ENCODE assay signal across 11 mouse cellular contexts in the genomic region with DNA sequence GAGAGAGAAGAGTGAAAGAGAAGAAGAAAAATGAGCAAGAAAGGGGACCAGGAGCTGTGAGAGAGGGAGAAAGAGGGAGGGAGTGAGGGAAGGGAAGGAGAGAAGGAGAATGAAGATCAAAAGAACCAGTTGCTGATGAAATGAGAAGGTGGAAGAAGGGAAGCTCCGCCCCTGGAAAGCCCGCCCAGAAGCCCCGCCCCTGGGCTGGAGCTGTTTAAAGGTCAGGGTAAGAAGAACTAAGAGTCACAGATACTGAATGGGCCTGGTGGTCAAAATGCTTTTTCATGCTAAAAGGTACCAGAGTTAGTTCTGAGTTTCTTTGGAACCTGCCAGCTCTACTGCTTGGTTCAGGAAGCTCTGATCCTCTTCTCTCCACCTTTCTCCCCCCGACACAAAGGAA. TPM values are rescaled to one million over a fixed set of nuclear protein-coding genes. Genes with fewer than 3 reads are reported as not detected.
DNase-seq lines count a peak whose midpoint lies in the region; ATAC-seq and TF ChIP-seq lines count a peak whose summit lies in the region.
"Had no signal": no experiment of that assay in that cellular context is flagged by ENCODE, and none has a peak within 500 bp of the region (broad histone marks: within the 10 kb centered on the region; RNA-seq: fewer than 3 reads in every experiment).

No protein-coding gene starts in this region.

- peak; percentile 13 for DNase-seq in kidney, adult 9 months
- peak; percentile 15 for DNase-seq in embryonic facial prominence, embryonic 10.5 days (ENCODE audit: low spot score)
- peak; percentile 14 to 60 for DNase-seq in kidney, postnatal 36 days
- DNase-seq in stomach, postnatal 0 days (ENCODE audit: low spot score): peak; percentile 49
- no peak for DNase-seq in thymus, postnatal 14 days
- no peak for DNase-seq in right cerebral cortex, postnatal 10 days (ENCODE audit: low spot score in 2 of 2)
- DNase-seq: cerebellum, adult 9-11 months had no signal

- H3K9me3 ChIP-seq in kidney, embryonic 14.5 days (ENCODE audit: control insufficient read depth, low read length): no peaks in the 10 kb centered on the region
- H3K9me3 ChIP-seq in embryonic facial prominence, embryonic 10.5 days: no peaks in the 10 kb centered on the region
- H3K9me3 ChIP-seq in stomach, postnatal 0 days (ENCODE audit: control insufficient read depth, low read length): no peaks in the 10 kb centered on the region
- H3K9me3 ChIP-seq: hindbrain, embryonic 10.5 days had no signal

- no peak overlapping the region for H3K4me2 ChIP-seq in kidney, embryonic 14.5 days (replicated peaks; ENCODE audit: low read depth, low read length)
- H3K4me2 ChIP-seq in stomach, postnatal 0 days (replicated peaks; ENCODE audit: low read depth): no peak overlapping the region

- H3K9ac ChIP-seq in kidney, embryonic 14.5 days (ENCODE audit: low read depth, low read length): no peak overlapping the region
- no peak overlapping the region for H3K9ac ChIP-seq in stomach, postnatal 0 days (ENCODE audit: low read length)

- WGBS in kidney, embryonic 14.5 days: 15% methylated on average over 4 of the region's 4 CpGs
- WGBS in embryonic facial prominence, embryonic 10.5 days: 21% methylated on average over 4 of the region's 4 CpGs
- WGBS in stomach, postnatal 0 days: 39% methylated on average over 4 of the region's 4 CpGs

- no peak for TF ChIP-seq CTCF in stomach, postnatal 0 days (IDR thresholded peaks at IDR 0.05; ENCODE audit: low read depth)

- no peak for ATAC-seq in kidney, embryonic 14.5 days (ENCODE audit: low FRiP score, low TSS enrichment)
- ATAC-seq in stomach, postnatal 0 days (ENCODE audit: low FRiP score, low TSS enrichment): no peak
- no peak for ATAC-seq in erythroid progenitor cell, adult 5-6 weeks (replicated peaks; ENCODE audit: low FRiP score, poor library complexity, severe bottlenecking)

- no peak overlapping the region for H3K27ac ChIP-seq in kidney, embryonic 14.5 days (ENCODE audit: low read depth, low read length)
- peak overlapping the region; percentile 14; the same call in 1 of the 2 replicates for H3K27ac ChIP-seq in embryonic facial prominence, embryonic 10.5 days (replicated peaks)
- no peak overlapping the region for H3K27ac ChIP-seq in stomach, postnatal 0 days (replicated peaks)
- H3K27ac ChIP-seq: hindbrain, embryonic 10.5 days had no signal

- H3K4me1 ChIP-seq in kidney, embryonic 14.5 days (ENCODE audit: control insufficient read depth, insufficient read depth, low read length): no peaks in the 10 kb centered on the region
- peaks cover 27% of the 10 kb centered on the region for H3K4me1 ChIP-seq in embryonic facial prominence, embryonic 10.5 days
- H3K4me1 ChIP-seq in stomach, postnatal 0 days (replicated peaks; ENCODE audit: control insufficient read depth, insufficient read depth): no peaks in the 10 kb centered on the region

- no peak overlapping the region for H3K4me3 ChIP-seq in kidney, embryonic 14.5 days (ENCODE audit: low read length)
- no peak overlapping the region for H3K4me3 ChIP-seq in embryonic facial prominence, embryonic 10.5 days
- no peak overlapping the region for H3K4me3 ChIP-seq in stomach, postnatal 0 days (ENCODE audit: low read depth, low read length)
- H3K4me3 ChIP-seq: hindbrain, embryonic 10.5 days had no signal

- no peaks in the 10 kb centered on the region for H3K36me3 ChIP-seq in kidney, embryonic 14.5 days (ENCODE audit: control insufficient read depth, insufficient read depth, low read length)
- H3K36me3 ChIP-seq in embryonic facial prominence, embryonic 10.5 days (replicated peaks): no peaks in the 10 kb centered on the region
- no peaks in the 10 kb centered on the region for H3K36me3 ChIP-seq in stomach, postnatal 0 days (ENCODE audit: control insufficient read depth, insufficient read depth, low read length)
- H3K36me3 ChIP-seq: hindbrain, embryonic 10.5 days had no signal

- no peaks in the 10 kb centered on the region for H3K27me3 ChIP-seq in kidney, embryonic 14.5 days (ENCODE audit: control insufficient read depth, insufficient read depth, low read length)
- no peaks in the 10 kb centered on the region for H3K27me3 ChIP-seq in embryonic facial prominence, embryonic 10.5 days (replicated peaks; ENCODE audit: low read depth, poor library complexity, severe bottlenecking)
- H3K27me3 ChIP-seq in stomach, postnatal 0 days (ENCODE audit: control insufficient read depth, insufficient read depth, low read length): no peaks in the 10 kb centered on the region

- no peak for TF ChIP-seq EP300 in stomach, postnatal 0 days (optimal IDR thresholded peaks at IDR 0.05)

RNA-seq across cellular contexts. Expression of a gene that starts 51.1 kb away (rescaled TPM):
- polyA plus RNA-seq in kidney, embryonic 14.5 days (2014; fragmentation: Nextera tagmentation; extraction: Ambion mirVana): 2.2 and 2.3 TPM in 2 replicates
- 1.4 and 1.5 TPM in 2 replicates for polyA plus RNA-seq in embryonic facial prominence, embryonic 10.5 days (2016; fragmentation: Nextera tagmentation; extraction: Ambion mirVana)
- 0.67 and 0.83 TPM in 2 replicates for polyA plus RNA-seq in stomach, postnatal 0 days (2015; fragmentation: Nextera tagmentation; extraction: Ambion mirVana)
- total RNA-seq in erythroid progenitor cell, adult 5-6 weeks (2015; ENCODE audit: low replicate concordance): not detected in 2 replicates
- not detected in 2 replicates for total RNA-seq in erythroid progenitor cell, adult 5-6 weeks (2017; ENCODE audit: low replicate concordance)
- total RNA-seq: granulocyte monocyte progenitor cell, adult 5-6 weeks had no signal

Comparison
In these comparisons a context has a peak if more than half of its experiments do, and no peak if none do; other contexts are left out.
1. DNase-seq: peak in kidney, adult 9 months (single experiment), embryonic facial prominence, embryonic 10.5 days (single experiment), kidney, postnatal 36 days (2 of 2) and stomach, postnatal 0 days (single experiment); none in thymus, postnatal 14 days (single experiment) and right cerebral cortex, postnatal 10 days (0 of 2).